Mouse (Mus musculus) layer of hippocampus, adult 18-20 months (tissue): ENCODE results near the gene Cyp4f40. TPM values are rescaled to one million over a fixed set of nuclear protein-coding genes. Genes with fewer than 3 reads are reported as not detected.
"Not testable (repeated sequence)": the region's sequence is repeated elsewhere in the genome, so short reads cannot be mapped to it uniquely, and the experiment has no call there.

Experiments
- DNase-seq, 2 experiments: peaks; one replicate each; pipeline ENCODE4 v3.0.0; 2022; ENCODE audit warnings: low spot score in 2 of 2
- long read RNA-seq: library from polyadenylated mRNA; stranded (forward); transcript quantifications from one replicate; pipeline ENCODE4 v2.0.0, GENCODE M21; 2021
- total RNA-seq, 2 experiments: library from RNA; stranded (reverse); gene quantifications; 2 replicates each; pipeline ENCODE4 v1.2.3; 2021

The Cyp4f40 gene
- total RNA-seq, result not detected
- long read RNA-seq, result 0 reads

DNA sequence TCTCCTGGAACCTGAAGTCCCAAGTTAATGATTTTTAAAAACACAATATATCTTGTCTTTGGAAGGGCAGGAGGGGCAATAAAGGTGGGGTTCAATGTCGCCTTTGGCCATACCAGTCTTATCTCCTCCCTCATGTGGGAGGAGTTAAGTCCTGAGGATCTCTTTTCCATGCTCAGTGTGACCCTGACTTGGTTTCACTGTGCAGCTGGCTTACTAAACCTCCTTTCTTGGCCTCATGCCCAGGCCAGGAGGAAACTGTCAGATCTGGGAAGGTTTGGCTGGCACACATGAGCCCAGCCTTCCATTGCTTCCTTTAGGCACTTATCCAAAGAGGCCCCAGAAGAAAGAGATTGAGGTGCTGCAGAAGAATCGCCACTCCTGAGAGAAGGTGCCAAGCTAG lies at the start of gene Cyp4f40:
Cyp4f40 (plus strand) TSS at position 189 of the 400 bp plus-strand sequence.
- no peak for DNase-seq

DNA sequence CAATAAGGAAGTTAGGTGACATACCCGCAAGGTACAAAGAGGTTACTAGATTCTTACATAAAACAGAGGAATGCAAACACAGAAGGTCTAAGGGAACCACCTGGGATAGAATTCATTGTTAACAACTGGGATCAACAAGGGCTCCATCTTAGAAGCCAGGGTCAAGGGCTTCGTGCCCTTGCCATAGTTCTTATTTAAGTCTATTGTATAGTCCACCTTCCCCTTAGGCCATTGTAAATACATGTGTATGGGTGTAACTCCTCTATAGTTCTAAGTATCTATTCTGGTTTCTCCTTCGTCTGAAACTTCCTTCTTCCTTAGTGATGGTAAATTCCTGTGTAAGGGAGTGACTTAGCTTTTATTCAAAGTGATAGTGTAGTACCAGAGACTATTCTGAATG lies 48.5 kb upstream of the Cyp4f40 start:
- not testable (repeated sequence) for DNase-seq

DNA sequence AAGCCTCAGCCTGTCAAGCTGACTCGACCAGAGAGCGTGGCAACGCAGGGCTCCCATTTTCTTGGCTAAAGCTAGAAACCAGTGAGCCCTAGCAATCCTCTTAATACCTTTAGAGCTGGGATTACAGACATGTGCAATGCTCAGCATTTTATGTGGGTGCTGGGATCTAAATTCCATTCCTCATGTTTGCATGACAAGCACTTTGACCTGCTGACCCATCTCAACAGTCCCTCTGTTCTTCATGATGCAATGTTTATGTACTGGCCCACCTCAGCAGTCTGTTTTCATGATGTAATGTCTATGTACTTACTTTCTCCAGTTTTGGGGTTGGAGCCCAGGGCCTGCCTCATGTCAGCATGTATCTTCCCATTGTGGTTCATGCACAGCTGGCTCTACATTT lies 47.8 kb upstream of the Cyp4f40 start:
- no peak for DNase-seq

DNA sequence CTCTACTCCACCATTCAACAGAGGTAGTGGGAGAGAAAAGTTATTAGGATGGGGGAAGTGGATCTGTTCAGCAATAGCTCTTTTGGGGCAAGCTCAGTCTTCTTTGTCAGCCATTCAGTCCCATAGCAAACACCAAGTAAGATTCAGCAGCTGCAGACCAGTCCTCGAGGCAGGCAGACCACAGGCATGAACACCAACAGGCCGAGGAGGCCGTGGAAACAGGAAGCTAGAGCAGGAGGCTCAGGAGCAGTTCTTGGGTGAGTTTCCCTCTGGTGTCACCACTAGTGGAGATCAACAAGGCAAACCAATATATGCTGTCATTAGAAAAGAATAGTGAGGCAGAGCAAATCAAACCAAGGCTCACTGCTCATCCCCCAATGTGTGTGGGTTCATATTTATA lies 46.3 kb upstream of the Cyp4f40 start:
- no peak for DNase-seq

DNA sequence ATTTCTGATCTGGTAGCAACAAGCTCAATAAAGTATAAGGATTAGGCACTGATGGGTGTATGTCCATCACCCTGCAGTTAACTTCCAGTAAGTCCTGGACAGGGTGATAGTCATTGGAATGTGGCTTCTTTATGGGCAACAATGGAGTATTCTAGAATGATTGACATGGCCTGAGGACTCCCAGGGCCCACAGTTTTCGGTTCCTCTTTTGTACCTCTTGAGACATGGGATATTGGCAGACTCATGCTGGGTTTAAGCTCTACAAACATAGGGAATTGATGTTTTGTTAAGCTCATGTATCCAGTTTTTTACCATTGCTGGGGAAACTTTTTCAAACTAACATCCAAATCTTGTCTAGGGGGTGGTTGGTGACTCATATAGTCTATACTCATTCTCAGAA lies 41.4 kb upstream of the Cyp4f40 start:
- DNase-seq, result no peak

DNA sequence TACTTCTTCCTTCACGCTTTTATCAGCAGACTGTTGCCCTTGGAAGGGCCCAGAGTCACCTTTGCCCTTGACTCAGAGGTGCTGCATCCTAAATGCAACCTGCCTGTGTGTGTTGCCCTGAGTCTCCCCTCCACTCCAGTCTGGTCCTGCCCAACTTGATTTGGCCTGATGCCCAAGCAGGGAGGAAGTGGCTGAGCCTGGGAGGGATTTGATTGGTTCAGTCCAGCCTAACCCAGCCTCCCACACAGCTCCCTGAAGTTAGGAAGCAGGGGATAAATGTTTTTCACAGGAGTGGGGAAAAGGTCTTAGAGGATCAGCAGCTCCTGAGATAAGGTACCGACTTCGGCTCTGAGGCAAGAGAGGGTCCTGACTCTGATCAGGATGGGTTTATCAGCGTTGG lies 37.7 kb upstream of the Cyp4f40 start, which contains the start of gene Cyp4f37:
Cyp4f37 (plus strand) TSS at position 292 of the 400 bp plus-strand sequence.
- DNase-seq, result not testable (repeated sequence)

DNA sequence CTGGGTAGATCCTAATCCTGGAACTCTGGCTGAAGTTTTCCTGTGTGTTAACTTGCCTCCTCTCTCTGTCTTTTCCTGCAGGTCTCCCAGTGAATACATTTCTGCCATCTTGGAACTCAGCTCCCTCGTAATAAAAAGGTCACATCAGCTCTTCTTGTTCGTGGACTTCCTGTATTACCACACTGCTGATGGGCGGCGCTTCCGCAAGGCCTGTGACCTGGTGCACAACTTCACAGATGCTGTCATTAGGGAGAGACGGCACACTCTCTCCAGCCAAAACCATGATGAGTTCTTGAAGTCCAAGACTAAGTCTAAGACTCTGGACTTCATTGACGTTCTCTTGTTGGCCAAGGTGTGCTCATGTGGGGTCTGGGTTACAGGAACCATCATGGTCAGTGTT lies 29.0 kb upstream of the Cyp4f40 start:
- DNase-seq, result not testable (repeated sequence)

DNA sequence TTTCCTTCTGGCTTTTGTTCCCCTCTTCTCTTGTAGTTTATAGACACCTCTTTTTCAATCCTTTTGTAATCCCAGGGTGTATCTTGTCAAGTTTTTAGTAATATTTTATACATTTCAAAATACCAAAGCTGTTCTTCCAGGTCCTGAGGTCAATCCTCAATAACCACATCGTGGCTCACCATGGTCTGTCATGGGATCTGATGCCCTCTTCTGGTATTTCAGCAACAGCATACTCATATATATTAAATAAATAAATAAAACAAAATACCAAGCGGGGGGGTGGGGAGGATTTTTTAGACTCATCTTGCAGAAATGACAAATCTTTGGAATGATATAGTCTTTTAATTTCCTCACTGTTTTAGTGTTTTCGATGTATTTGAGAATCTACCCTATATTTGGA lies 26.8 kb upstream of the Cyp4f40 start:
- DNase-seq, result no peak

DNA sequence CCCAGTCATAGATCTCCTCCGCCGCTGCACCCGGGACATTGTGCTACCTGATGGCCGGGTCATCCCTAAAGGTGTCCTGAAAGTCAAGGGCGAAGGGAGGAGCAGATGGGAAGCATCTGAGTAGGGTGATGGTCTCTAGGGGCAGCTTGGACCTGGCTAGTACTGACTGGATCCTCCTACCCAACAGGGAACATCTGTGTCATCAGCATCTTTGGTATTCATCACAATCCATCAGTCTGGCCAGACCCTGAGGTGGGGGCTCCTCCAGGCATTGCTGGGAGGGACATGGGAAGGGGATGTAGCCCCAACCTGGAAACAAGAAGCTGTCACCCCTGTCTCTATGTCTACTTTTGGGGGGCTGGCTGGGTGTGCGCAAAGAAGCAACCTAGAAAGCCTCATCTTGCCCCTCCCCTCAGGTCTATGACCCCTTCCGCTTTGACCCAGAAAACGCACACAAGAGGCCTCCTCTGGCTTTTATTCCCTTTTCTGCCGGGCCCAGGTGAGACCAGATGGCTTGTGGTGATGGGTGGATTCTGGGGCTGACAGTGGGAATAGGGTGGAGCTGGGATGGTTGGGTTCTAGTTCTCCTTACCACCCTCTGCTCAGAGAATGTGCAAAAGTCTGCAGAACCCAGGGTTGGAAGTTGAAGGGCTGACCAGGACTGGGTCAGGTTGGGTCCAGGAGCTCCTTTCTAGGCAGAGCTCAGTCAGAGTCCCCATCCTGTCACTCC lies 24.3 kb upstream of the Cyp4f40 start:
- DNase-seq, result not testable (repeated sequence)

DNA sequence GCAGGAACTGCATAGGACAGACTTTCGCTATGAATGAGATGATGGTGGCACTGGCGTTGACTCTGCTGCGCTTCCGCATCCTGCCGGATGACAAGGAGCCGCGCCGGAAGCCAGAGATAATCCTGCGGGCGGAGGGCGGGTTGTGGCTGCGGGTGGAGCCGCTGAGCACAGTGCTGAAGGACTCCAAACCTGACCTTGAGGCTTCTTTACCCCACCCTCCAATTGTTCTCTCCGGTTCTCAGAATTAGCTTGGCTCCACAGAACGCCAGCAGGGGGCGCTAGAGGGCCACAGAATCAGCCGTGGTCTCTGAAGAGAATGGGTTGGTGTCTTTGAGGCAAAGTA lies 23.8 kb upstream of the Cyp4f40 start:
- peak; percentile 76 to 90 for DNase-seq

DNA sequence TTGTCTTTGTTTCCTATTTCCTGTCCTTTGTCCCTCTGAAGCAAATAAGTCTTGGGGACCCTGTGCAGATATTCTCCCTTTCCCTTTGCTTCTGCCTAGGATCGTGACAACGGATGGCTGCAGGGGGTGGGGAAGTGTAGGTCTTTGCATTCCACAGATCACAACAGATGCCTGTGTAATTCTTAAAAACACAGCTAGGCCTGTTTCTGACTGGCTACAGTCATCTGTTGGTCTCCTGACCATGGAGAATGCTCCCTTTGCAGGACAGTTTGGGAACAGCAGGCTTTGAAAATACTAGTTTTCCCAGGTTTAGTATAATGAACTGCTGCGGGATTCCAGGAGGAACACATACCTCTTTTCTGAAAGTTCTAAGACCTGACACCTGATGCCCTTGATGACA lies 22.4 kb upstream of the Cyp4f40 start:
- no peak for DNase-seq

DNA sequence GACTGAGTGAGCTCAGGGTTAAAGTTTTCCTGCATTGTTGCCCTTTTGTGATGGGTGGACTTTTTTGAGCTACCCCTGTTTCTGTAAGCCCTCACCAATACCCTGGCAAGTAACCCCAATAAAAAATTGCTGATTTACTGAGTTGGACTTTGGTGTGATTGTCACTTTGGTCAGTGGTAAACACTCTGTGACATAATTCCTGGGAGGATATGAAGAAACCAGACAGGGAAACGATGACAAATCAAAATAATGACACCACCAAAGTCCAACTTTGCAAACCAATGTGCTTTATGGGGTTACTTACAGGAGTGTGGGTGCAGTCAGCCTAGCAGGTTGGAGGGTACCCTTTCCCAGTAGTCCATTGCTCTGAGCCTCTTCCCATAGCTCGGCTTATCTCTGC lies 21.5 kb upstream of the Cyp4f40 start:
- no peak for DNase-seq

DNA sequence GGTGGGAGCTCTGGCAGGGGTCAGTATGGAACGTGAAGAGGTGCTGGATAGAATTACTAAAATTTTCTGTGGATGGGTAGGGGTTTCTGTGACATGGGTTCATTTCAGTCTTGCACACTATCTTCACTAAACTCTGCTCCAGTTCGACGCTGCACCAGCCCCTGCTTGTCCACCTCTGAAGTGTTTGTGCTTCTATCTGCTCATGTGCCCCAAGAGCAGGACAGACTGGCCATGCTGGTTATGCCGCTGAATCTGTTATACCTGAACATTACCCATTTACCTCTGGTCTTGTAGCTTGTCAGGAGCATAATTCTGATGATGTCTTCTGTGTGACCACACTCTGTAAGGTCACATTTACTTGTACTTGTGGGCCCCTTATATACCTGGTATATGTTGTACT lies 12.1 kb upstream of the Cyp4f40 start:
- DNase-seq, result no peak

DNA sequence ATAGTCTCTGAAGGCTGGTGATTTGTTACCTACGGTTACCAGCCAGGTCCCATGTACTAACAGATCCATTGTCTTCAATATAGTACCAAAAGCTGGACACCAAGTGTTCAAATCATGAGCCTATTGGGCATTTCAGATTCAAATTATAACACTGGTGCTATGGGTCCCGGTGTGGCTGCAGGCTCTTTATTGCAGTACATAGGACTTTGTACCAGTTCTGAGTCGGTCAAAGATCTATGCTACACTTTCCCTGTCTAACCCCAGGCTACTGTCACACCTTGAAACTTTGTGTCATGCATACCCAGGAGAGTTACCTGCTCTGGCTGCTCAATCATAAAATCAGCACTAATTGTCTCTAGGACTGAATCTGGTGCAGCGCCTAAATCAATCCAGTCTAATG lies 4.8 kb upstream of the Cyp4f40 start:
- DNase-seq, result no peak

DNA sequence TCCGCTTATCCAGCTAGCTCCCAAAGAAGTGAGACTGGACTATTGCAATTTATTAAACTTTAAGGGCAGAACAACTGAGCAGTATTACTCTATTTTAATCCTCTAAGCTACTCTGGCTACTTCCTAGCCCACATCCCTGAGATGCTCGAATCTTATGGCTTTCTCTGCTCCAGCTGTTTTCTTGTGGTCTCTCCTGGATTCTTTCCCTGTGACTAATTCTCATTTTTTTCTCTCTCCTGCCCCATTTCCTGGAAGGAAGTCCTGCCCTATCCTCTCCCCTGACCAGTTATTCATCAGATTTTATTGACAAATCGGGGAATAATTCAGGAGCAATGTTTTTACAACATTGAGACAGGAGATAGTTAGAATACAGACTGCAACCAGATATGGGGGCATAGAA lies 1.7 kb upstream of the Cyp4f40 start:
- DNase-seq, result no peak

DNA sequence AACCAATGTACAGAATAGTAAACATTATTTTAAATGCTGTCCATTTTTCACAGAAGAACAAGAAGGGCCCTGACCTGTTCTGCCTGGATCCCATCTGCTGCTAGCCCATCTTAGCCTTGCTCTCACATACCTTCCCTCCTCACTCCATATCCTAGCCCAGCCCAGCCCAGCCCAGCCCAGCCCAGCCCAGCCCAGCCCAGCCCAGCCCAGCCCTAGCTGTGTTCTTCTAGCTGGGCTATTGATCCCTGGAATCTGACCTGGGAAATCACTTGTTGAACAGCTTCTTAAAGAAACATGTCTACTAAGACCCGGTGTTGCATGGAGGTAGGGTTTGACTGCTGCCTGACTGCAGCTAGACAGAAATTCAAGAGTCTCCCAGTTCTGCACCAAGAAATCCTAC lies 454 bp upstream of the Cyp4f40 start:
- DNase-seq, result no peak

DNA sequence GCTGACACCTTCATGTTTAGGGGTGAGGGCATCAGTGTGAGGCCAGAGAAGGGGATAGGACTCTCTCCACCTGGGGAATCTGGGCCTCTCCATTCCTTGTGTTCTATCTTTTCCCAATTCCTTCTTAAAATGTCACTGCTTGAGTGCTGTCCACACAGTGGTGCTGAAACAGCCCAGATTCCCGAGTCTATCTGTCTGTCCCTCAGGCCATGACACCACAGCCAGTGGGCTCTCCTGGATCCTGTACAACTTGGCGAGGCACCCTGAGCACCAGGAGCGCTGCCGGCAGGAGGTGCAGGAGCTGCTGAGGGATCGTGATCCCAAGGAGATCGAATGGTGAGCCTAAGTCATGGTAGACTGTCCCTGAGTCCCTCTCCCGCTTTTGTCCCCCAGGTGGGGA lies 15.3 kb downstream of the Cyp4f40 start:
- DNase-seq, result no peak

DNA sequence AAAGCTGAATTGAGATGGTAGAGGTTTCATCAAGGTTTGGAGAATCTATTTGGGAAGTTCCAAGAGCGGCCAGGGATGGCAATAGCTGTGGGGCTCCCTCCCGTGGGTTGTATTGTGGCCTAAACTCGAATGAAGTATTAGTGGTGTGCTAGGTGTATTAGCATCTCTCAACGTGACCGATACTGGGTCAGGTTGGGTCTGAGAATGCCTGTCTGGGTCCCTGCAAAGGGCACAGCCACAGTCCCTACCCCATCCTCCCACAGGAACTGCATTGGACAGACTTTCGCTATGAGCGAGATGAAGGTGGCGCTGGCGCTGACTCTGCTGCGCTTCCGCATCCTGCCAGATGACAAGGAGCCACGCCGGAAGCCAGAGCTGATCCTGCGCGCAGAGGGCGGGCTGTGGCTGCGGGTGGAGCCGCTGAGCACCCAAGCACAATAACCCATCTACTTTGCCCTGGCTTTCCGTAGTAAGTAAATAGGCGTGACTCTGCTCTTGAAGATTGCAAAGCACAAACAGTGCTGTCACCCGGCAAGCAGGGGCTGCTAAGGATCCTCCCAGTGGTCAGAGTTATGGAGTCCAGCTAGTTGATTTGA lies 17.4 kb downstream of the Cyp4f40 start:
- no peak for DNase-seq

DNA sequence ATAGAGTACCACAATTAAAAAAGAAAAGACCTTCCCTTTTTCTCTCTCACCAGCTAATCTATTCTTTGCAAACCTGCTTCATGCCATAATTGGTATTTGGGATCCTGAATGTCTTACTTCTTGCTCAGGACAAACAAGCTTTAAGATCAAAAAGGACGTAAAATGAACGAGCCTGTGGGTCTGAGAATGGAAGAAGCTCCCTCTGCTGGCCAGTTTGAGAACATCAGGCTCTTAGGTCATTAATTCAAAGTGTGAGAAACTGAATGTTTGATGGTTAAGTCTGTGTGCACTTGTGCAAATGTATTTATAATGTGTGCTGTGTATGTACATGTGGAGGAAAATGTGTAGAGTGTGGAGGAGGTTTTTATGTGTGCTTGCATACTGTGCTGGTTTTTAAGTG lies 21.7 kb downstream of the Cyp4f40 start:
- peak in 1 of 2 experiments; percentile 63 for DNase-seq

DNA sequence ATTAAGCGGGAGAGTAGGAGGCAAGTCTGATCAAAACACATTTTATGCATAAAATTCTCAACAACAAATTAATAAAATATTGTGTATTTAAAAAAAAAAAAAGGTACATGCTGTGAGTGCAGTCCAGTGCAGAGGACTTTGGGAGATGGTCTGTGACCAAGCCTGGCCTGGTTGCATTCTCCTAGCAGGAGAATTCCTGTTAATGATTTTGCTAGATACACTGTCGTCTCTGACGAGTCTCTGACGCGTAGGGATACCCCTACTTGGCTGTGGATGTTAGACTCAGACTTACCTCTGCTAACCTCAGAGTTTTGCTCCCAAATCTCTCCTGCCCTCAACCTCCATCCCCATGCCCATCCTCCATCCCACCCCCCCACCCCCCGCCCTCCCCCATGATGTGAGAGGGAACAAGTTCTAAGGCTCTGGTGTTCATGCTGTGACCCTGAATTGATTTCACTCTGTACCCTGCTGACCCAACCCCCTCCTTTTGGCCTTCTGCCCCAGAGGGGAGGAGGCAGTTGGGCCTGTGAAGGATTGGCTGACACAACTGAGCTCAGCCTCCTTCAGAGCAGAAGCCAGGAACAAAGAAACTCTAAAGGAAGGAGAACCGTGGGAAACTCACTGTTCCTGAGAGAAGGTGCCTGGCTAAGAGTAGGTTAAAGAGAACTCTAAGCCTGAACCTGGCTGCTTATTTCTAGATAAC lies 26.5 kb downstream of the Cyp4f40 start, which contains the start of gene Cyp4f15:
Cyp4f15 (plus strand) TSS at position 580 of the 703 bp plus-strand sequence.
- peak; percentile 11 to 51 for DNase-seq

DNA sequence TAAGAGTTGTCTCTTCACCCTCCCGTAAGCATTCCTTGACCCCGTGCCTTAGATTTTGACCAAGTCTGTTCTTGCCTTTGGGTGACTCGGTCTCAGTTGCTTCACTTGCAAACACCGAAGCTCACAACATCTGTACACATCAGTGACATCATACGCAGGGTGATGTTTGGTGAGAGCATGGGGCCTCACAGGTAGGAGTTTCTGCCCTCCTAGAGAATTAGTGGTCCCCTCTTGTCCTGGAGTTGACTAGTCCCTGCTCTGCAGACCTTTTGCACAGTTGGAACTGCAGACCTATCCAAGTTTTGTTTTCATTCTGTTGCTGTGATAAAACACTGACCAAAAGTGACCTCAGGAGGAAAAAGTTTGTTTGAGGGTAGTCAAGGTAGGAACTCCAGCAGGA lies 28.0 kb downstream of the Cyp4f40 start:
- no peak for DNase-seq

DNA sequence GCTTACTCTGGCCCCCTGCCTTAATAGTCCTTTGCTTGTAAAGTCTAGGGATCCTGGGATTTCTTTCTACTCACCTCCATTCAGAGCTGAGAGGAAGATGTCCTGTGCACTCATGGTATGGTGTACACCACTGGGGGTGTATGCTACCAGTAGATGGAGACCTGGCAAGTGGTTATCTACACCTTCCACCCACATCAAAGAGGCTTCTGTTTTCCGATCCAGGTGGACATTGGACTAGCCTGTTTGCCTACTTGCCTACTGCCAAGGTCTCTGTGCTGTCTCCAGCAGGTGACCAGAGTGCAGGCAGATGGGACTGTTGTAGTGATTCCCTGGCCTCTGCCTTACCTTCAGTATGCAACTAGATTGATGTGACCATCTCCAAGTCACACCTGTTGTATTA lies 32.3 kb downstream of the Cyp4f40 start:
- DNase-seq, result no peak
